Mouse (Mus musculus): ENCODE results near the gene Grik4. TPM values are rescaled to one million over a fixed set of nuclear protein-coding genes. Genes with fewer than 3 reads are reported as not detected.
"Not testable (repeated sequence)": the region's sequence is repeated elsewhere in the genome, so short reads cannot be mapped to it uniquely, and the experiment has no call there.

Grik4 gene
- polyA plus RNA-seq, 1 experiment from 2014 or later = 1.7 TPM

- WGBS = 88% methylated on average over 5 of the region's 5 CpGs
These were observed 157.4 kb downstream of the Grik4 start for GRCm38 (mm10) chr9:42786882-42787281.

GRCm38 (mm10) chr9:42786286-42786685 lies 158.0 kb downstream of the Grik4 start:
- DNase-seq (ENCODE audit: low spot score) = no peak
- H3K4me3 ChIP-seq = no peak overlapping the region
- WGBS = 78% methylated on average over 2 of the region's 2 CpGs

More at GRCm38 (mm10) chr9:42786882-42787281, 157.4 kb downstream of the Grik4 start:
- Histone ChIP-seq H3K9me3 (replicated peaks) (no peaks in the 10 kb centered on the region), H3K27ac (replicated peaks) (no peak overlapping the region), H3K27me3 (ENCODE audit: low read depth, poor library complexity, severe bottlenecking) (peaks cover 15% of the 10 kb centered on the region; the same call in 1 of the 2 replicates), H3K4me1 (peaks cover 14% of the 10 kb centered on the region), H3K4me3 (no peak overlapping the region), H3K36me3 (no peaks in the 10 kb centered on the region)
- no peak for DNase-seq (ENCODE audit: low spot score)

GRCm38 (mm10) chr9:42785173-42785830 lies 159.0 kb downstream of the Grik4 start:
- WGBS = 79% methylated on average over 10 of the region's 10 CpGs
- Histone ChIP-seq H3K9me3 (replicated peaks) (no peaks in the 10 kb centered on the region), H3K4me1 (peaks cover 6% of the 10 kb centered on the region), H3K4me3 (no peak overlapping the region), H3K36me3 (no peaks in the 10 kb centered on the region), H3K27ac (replicated peaks) (no peak overlapping the region), H3K27me3 (ENCODE audit: low read depth, poor library complexity, severe bottlenecking) (peaks cover 15% of the 10 kb centered on the region; the same call in 1 of the 2 replicates)
- no peak for DNase-seq (ENCODE audit: low spot score)

More at GRCm38 (mm10) chr9:42786286-42786685, 158.0 kb downstream of the Grik4 start:
- Histone ChIP-seq H3K9me3 (replicated peaks) (no peaks in the 10 kb centered on the region), H3K4me1 (peaks cover 9% of the 10 kb centered on the region), H3K27ac (replicated peaks) (no peak overlapping the region), H3K36me3 (no peaks in the 10 kb centered on the region), H3K27me3 (ENCODE audit: low read depth, poor library complexity, severe bottlenecking) (peaks cover 15% of the 10 kb centered on the region; the same call in 1 of the 2 replicates)

DNA sequence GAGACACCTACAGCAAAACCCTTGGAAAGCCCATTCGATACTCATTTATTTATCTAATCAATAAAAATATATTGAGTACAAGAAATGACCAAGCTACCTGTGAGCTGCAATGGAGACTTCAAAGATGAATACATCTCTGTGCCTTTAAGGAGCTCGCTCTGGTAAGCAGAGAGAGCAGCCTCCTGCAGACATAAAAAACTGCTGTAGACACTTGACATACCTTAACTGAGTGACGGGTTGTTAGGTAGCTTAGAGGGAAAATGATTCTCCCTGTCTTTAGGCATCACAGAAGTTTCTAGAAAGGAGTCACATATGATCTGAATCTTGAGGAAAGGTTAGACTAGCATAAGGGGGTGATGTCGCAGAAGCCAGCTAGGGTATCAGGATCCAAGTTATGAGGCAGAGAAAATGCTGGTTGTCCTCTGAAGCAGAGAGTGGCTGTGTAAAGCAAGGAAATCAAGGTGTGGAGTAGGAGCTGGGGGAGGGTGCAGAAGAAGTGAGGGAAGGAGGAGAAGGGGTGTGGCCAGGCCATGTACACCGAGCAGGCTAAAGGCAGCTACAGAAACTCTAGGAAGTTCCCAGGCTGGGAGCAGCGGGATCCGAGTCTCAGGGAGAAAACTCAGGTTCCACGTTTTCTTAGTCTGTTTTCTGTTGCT lies 160.9 kb downstream of the Grik4 start:
- no peak overlapping the region for H3K27ac ChIP-seq (replicated peaks)
- H3K27me3 ChIP-seq (ENCODE audit: low read depth, poor library complexity, severe bottlenecking) = no peaks in the 10 kb centered on the region
- H3K4me3 ChIP-seq = no peak overlapping the region
- WGBS = 55% methylated on average over 8 of the region's 8 CpGs
- H3K36me3 ChIP-seq = no peaks in the 10 kb centered on the region
- no peak for DNase-seq (ENCODE audit: low spot score)
- H3K9me3 ChIP-seq (replicated peaks) = no peaks in the 10 kb centered on the region
- H3K4me1 ChIP-seq = peaks cover 6% of the 10 kb centered on the region

DNA sequence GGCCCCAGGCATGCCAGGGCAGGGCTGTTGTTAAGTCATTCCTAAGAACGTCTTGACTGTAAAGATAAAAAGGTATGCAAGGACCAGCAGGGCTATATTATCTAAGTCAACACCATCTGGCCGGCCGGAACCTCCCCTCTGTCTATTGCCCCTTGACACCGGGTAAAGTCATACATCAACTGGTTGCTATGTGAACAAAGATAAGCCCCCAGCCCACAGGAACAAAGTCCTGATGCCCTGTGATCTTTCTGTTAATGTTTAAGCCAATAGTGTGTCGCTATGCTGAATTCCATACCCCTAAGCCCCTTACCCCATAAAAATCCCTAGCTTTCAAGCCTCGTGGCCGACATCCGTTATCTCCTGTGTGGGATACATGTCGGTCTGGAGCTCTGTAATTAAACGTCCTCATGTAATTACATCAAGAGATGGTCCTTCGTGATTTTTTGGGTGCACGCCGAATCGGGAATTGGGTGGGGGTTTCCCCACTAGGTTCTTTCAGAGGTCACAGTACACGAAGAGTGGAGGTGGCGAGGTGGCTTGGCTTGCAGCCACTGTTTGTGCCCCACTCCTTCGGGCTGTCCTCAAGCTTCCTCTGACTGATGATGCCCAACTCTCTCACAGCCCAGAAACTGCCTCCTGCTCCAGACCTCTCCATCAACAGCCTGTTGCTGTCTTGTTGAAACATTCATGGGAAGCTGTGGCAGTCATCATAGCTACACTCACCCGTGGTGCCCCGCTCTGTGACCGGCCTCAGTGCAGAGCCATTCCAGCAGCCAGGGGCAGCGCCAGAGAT lies 165.6 kb downstream of the Grik4 start:
- H3K9me3 ChIP-seq (replicated peaks); H3K36me3 ChIP-seq; H3K27ac ChIP-seq (replicated peaks); DNase-seq (ENCODE audit: low spot score); H3K27me3 ChIP-seq (ENCODE audit: low read depth, poor library complexity, severe bottlenecking); H3K4me3 ChIP-seq: not testable (repeated sequence)
- WGBS = 83% methylated on average over 21 of the region's 21 CpGs
- H3K4me1 ChIP-seq = peaks cover 20% of the 10 kb centered on the region

GRCm38 (mm10) chr9:42777913-42778312 lies 166.4 kb downstream of the Grik4 start:
- no peak overlapping the region for H3K27ac ChIP-seq (replicated peaks)
- H3K4me1 ChIP-seq = peaks cover 20% of the 10 kb centered on the region
- WGBS = 92% methylated on average over 8 of the region's 8 CpGs
- H3K9me3 ChIP-seq (replicated peaks) = no peaks in the 10 kb centered on the region
- no peaks in the 10 kb centered on the region for H3K36me3 ChIP-seq
- H3K4me3 ChIP-seq = no peak overlapping the region
- no peak for DNase-seq (ENCODE audit: low spot score)
- H3K27me3 ChIP-seq (ENCODE audit: low read depth, poor library complexity, severe bottlenecking) = no peaks in the 10 kb centered on the region

DNA sequence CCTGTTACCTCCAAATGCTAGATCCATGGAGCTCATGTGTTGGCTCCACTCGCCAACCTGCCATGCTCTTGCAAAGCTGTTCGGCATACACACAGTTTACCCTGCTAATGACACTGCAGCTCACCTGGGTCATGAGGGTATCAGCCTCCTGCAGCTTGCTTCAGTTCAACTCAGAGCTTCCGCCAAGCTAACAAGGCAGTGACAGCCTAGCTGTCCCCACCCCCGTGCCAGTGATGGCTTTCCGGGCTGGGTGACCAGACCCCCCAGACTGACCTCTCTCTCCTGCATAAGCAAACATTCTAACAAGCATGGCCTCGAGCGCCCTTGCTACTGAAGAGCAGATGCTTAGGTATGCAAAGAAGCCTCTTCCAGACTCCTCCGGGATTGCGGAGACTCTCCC lies 167.5 kb downstream of the Grik4 start:
- peaks cover 20% of the 10 kb centered on the region for H3K4me1 ChIP-seq
- no peak overlapping the region for H3K27ac ChIP-seq (replicated peaks)
- DNase-seq (ENCODE audit: low spot score) = no peak
- H3K9me3 ChIP-seq (replicated peaks) = no peaks in the 10 kb centered on the region
- H3K4me3 ChIP-seq = no peak overlapping the region
- no peaks in the 10 kb centered on the region for H3K27me3 ChIP-seq (ENCODE audit: low read depth, poor library complexity, severe bottlenecking)
- WGBS = 76% methylated on average over 9 of the region's 9 CpGs
- no peaks in the 10 kb centered on the region for H3K36me3 ChIP-seq

DNA sequence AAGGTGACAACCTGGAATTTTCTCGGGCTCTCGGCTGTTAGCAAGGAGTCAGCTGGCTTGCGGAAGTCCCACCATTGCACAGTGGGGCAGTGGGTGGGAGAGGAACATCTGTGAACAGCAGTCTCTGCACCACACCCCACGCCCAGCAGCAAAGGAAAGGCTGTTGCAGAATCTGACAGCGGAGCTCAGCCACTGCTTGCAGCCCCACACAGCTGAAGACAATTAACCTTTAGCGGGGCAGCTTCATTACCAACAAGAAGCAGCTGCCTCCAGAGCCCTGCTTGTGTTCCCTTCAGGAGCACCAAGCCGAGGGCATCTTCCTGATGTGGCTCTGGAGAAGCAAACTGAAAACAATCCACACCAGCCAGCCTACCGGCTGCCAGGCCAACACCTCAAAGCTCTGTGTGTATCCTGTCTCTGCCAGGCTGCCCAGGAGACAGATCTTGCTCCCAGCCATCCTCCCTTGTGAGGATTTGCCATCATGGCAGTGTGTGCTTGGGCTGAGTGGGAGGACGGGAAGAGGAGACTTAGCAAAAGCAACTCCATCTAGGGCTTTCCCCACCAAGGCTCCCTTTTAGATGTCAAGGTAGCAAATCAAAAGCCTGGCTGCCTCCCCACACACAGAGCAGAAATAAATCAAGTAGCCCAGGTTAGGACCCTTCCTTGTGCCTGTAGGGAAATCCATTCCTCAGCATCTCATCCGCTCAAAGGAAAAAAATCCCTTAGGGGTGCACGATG lies 179.3 kb downstream of the Grik4 start:
- H3K9me3 ChIP-seq (replicated peaks) = no peaks in the 10 kb centered on the region
- H3K4me3 ChIP-seq = no peak overlapping the region
- 63% methylated on average over 11 of the region's 11 CpGs for WGBS
- no peaks in the 10 kb centered on the region for H3K27me3 ChIP-seq (ENCODE audit: low read depth, poor library complexity, severe bottlenecking)
- DNase-seq (ENCODE audit: low spot score) = peak; percentile 35
- H3K4me1 ChIP-seq = peaks cover 22% of the 10 kb centered on the region
- peak overlapping the region; percentile 49; the same call in 1 of the 2 replicates for H3K27ac ChIP-seq (replicated peaks)
- no peaks in the 10 kb centered on the region for H3K36me3 ChIP-seq

- 53% methylated on average over 5 of the region's 5 CpGs for WGBS
- Histone ChIP-seq H3K27me3 (ENCODE audit: low read depth, poor library complexity, severe bottlenecking) (no peaks in the 10 kb centered on the region), H3K36me3 (no peaks in the 10 kb centered on the region), H3K27ac (replicated peaks) (no peak overlapping the region), H3K4me3 (no peak overlapping the region), H3K4me1 (peaks cover 15% of the 10 kb centered on the region), H3K9me3 (replicated peaks) (no peaks in the 10 kb centered on the region)
- no peak for DNase-seq (ENCODE audit: low spot score)
These were observed 185.5 kb downstream of the Grik4 start for GRCm38 (mm10) chr9:42758682-42759205.

DNA sequence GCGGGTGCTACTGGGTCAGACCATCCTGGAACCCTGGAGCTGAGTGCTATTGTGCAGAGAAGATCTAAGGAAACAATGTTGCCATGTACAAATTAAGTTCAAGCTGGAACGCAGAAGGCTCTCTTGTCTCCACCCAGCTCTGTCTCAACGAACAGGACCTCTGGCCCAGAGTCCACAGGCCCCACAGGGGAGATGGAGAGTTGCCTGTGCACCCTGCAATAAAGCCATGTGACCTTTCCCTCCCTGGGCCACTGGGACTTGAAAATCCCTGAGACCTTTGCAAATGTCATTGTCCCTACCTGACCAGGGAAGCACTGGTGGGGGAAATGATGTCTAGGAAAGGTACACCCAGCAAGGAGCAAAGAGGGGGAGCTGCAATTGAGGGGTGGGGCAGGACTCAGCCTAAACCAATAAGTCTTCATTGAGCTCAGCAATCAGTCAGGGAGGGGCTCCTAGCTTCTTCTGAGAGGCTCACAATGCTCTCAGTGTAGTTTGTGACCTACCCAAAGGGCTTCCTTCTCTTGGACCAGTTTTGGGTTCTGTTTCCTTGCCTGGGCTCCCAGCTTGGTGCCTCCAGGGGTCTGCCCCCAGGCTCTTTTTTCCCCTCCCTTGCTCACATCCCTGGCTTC lies 187.2 kb downstream of the Grik4 start:
- DNase-seq (ENCODE audit: low spot score) = no peak

DNA sequence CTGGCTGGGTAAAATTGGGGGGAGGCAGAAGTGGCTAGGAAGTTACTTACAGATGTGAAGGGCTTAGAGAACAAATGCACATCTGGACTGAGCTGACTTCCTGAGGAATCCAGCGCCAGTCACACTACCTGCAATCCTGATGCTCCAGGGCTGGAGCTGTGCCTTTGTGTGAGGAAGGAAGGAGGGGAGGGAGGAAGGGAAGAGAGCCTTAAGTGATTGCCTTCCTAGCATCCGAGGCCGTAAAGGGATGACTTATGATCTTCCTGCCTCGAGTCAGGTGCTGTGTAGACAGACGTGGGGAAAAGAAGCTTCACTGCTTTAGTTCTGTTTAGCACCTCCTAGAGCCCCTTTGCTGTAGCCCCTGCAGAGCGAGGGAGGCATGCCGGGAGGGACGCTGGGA lies 189.6 kb downstream of the Grik4 start:
- DNase-seq (ENCODE audit: low spot score) = no peak
- no peak overlapping the region for H3K27ac ChIP-seq (replicated peaks)
- WGBS = 64% methylated on average over 8 of the region's 8 CpGs

More for the DNA sequence above, 187.2 kb downstream of the Grik4 start:
- H3K27me3 ChIP-seq (ENCODE audit: low read depth, poor library complexity, severe bottlenecking) = no peaks in the 10 kb centered on the region
- 81% methylated on average over 3 of the region's 3 CpGs for WGBS
- no peaks in the 10 kb centered on the region for H3K9me3 ChIP-seq (replicated peaks)
- no peak overlapping the region for H3K4me3 ChIP-seq
- H3K36me3 ChIP-seq = no peaks in the 10 kb centered on the region
- no peak overlapping the region for H3K27ac ChIP-seq (replicated peaks)
- H3K4me1 ChIP-seq = peaks cover 22% of the 10 kb centered on the region

DNA sequence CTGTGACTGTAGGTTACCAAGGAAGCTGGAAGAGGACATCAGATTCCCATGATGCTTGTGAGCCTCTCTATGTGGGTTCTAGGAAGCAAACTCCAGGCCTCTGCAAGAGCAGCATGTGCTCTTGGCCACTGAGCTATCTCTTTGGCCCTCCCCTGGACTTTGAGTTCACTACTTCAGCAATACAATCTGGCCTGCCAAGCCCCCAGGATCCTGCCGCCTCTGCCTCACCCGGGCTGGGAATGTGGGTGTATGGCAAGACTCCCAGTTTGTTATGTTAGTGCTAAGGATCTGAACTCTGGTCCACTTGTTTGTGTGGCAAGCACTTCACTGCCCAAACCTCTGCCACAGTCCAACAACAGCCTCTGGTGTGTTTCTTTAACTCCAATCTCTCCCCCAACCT lies 193.1 kb downstream of the Grik4 start:
- Histone ChIP-seq H3K4me3 (no peak overlapping the region), H3K27me3 (ENCODE audit: low read depth, poor library complexity, severe bottlenecking) (no peaks in the 10 kb centered on the region), H3K36me3 (no peaks in the 10 kb centered on the region), H3K9me3 (replicated peaks) (no peaks in the 10 kb centered on the region), H3K4me1 (peaks cover 8% of the 10 kb centered on the region; the same call in 1 of the 2 replicates), H3K27ac (replicated peaks) (no peak overlapping the region)
- WGBS = 91% methylated on average over 2 of the region's 2 CpGs
- DNase-seq (ENCODE audit: low spot score) = no peak

More for the DNA sequence above, 189.6 kb downstream of the Grik4 start:
- Histone ChIP-seq H3K4me1 (peaks cover 12% of the 10 kb centered on the region; the same call in 1 of the 2 replicates), H3K27me3 (ENCODE audit: low read depth, poor library complexity, severe bottlenecking) (no peaks in the 10 kb centered on the region), H3K36me3 (no peaks in the 10 kb centered on the region), H3K4me3 (no peak overlapping the region), H3K9me3 (replicated peaks) (no peaks in the 10 kb centered on the region)
